Mouse (Mus musculus) gastrocnemius, postnatal 10 days (tissue): ENCODE measurements around the gene Sik2. TPM values are rescaled to one million over a fixed set of nuclear protein-coding genes. Genes with fewer than 3 reads are reported as not detected.
A peak's percentile ranks its signal among the peaks of the same experiment; 100 is the strongest.

Experiments
- DNase-seq: peaks from one replicate; pipeline ENCODE4 v3.0.0; 2021; ENCODE audit warnings: mixed read lengths
- total RNA-seq, 2 experiments: library from RNA; stranded (reverse); gene quantifications; 2 replicates each; pipeline ENCODE4 v1.2.3; 2021

The Sik2 gene
- total RNA-seq, 2 experiments from 2014 or later, result 15.4 to 16.6 TPM

DNA sequence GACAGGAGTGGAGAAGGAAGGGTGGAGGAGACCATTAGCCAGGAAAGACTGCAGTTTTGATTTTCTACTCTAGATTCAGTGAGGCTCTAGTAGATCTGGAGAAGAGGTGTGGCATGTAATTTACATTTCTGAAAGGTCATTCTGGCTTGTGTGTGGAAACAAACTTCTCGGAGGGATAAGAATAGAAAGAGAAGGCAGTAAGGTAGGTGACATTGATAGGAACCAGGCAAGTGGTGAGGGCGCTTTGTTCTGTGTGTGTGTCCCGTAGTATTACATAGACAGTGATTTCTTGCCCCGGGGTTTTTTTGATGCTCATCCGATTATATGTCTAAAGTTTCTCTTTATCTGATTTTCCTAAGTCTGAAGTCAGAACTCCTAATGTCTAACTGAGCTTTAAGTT is 144.0 kb downstream of the Sik2 start:
- no peak for DNase-seq

DNA sequence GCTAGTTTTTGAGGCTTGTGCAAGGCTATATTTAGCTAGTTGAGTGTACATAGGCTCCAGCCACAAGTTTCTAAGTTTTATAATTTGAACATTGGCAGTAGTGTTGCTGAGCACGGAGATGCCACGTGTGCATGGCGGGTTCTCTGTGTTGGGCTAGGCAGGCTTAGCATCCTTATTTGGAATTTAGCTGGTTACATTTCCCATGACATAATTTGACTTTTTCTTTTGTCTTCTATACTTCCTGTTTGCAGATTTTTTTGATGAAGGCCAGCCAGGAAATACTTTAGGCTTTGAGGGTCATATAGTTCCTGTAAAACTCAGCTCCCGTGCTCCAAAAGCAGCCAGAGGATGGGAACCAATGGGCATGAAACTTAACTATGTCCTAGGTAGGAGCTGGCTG is 145.0 kb downstream of the Sik2 start:
- no peak for DNase-seq

DNA sequence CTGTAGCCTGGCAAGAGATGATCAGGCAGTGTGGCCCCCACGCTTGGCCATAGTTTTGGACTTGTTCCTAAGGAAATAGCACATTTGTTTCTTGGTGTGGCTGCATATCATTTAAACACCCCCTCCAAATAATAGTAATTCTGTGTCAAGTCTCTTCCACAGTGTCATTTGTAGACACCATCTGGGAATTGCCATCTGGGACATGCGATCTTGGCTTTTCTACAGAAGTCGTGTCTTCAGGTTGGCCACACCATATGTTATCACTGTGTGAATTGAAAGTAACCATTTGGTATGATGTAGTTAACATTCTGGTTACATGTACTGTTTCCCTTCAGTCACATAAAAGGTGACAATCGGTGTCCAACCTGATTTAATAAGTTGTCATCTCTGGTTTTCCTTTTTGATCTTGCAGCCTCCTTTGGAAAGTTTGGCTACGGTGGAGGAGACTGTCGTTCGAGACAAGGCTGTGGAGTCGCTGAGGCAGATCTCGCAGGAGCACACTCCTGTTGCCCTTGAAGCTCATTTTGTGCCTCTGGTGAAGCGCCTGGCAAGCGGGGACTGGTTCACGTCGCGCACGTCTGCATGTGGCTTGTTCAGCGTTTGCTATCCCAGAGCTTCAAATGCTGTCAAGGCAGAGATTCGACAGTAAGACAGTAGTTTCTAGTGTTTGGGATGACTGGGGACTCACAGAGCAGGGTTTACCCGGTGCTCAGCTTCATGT is 147.6 kb downstream of the Sik2 start:
- DNase-seq, result no peak

DNA sequence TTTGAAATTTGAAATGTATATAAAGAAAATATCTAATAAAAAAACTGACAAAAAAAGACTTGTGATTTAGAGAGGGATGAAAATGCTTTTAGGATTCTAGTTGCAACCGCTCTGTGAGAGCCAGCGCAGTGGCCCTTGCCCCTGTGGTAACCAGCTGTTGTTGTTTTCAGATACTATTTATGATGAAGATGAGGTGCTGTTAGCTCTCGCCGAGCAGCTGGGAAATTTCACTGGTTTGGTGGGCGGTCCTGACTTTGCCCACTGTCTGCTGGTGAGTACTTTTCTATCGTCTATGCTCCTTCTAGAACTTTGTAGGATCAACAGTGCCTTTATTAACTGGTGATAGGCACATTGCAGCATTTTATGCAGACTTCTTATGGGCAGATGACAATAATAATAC is 150.2 kb downstream of the Sik2 start:
- no peak for DNase-seq

DNA sequence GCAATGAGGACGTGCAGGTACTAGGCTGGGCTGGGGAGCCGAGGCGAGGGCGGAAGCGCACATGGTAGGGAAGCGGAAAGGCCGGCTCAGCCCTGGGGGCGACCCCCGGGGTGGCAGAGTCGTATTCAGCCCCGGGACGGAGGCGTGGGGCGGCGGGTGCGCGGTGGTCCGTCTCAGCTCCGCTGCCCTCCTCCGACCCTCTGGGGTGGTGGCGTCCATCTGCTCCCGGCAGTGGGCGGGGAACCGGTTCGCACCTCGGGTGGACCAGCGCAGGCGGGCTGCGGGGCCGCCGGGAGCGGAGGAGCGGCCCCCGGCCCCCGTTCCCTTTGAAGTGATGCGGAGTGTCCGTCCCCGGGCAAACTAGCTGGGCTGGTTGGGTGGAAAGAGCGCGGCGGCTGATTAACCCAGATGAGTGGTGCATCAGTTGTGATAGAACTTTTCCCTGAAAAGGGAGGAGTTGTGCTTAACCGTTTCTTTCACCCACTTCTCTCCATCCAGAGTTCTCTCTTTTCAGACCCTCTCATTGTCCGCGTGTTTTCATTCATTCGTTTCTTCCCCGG is 151.7 kb downstream of the Sik2 start:
- DNase-seq, result peak; percentile 56

DNA sequence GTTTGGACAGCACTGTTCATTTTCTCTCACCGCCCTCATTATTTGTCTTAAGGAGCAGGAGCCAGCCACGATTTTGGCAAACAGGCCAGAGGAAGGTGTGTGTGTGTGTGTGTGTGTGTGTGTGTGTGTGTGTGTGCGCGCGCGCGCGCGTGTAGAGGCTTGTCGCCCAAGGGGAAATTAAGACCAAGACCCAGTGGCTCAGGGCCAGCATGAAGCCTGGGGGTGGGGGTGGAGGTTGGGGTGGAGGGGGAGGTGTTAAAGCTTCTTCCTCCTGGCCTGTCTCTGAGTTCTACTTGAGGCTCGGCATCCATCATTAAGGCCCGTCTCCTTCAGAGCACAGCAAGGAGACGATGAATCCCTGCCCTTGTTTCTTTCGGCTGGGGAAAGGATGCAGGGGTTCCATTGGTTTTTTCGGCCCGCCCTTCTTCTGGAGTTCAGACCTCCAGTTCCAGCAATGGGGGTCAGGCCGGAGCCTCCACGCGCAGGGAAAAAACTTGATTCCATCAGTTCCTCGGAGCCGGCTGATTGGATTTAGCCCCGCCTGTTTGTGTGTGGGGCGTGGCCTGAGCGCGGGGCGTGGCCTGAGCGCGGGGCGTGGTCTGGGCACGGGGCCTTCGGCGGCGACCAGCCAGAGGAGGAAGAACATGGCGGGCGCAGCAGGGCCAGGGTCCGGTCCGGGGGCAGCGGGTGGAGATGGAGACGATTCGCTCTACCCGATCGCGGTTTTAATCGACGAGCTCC is 152.4 kb downstream of the Sik2 start:
- DNase-seq, result peak; percentile 94

DNA sequence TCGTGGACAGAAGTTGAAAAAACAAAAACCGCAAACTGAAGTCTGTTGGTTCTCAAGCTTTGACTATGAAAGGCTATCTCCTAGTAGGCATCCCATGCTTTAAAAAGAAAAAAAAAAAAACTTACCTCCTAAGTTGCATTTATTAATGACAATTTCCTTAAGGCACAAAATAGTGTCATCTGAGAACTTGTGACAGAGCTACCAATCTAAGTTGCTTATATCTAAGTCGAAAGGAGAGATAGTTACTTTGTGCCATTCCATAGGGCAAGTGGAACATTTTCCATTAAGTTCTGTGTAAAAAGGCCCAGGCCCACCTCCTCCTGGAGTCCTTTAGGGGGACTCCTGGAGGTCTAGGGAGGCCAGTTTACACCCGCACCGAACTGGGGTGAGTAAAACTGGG is 153.1 kb downstream of the Sik2 start:
- no peak for DNase-seq

DNA sequence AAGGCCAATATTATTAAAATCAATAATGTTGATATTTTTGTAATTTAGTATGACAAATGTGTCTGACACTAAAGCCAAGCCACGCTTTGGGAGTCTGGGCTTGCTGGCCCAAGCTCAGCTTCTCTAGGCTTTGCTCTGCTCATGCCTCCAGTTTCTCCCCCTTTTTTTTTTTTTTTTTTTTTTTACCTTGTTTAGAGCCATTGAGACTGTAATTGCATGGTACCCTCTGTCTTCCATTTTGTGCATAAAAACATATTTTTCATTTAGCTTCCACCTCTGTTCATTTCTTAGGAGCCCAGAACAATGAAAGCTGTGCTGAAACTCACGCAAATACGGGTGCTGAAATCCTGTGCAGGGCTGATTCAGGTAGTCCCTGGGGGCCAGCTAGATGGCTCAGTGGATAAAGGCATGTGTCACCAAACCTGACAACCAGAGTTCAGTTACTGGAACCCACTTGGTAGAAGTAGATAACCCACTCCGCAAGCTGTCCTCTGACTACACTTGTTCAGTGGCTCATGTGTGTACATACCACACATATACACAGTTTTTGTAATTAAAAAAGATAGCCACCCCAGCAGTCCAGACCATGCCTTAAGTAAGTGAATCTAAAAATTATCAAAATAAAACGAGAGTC is 153.6 kb downstream of the Sik2 start:
- no peak for DNase-seq

DNA sequence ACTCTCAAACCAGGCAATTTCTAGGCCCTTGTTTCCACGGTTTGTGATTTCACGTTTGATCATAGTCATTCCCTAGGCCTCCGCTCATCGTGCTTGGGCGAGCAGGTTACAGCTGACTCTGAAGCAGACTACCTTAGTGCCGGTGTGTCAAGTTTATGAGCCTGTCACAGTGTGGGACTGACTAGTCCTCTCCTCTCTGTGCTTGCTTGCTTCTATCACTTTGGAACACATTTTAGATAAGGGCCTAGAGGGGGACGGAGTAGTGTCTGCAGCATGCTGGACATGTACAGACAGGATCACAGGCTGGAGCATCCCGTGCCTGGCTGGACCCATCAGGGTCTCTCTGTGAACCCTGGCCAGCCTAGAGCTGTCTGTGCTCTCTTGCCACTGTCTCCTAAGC is 154.5 kb downstream of the Sik2 start:
- no peak for DNase-seq

DNA sequence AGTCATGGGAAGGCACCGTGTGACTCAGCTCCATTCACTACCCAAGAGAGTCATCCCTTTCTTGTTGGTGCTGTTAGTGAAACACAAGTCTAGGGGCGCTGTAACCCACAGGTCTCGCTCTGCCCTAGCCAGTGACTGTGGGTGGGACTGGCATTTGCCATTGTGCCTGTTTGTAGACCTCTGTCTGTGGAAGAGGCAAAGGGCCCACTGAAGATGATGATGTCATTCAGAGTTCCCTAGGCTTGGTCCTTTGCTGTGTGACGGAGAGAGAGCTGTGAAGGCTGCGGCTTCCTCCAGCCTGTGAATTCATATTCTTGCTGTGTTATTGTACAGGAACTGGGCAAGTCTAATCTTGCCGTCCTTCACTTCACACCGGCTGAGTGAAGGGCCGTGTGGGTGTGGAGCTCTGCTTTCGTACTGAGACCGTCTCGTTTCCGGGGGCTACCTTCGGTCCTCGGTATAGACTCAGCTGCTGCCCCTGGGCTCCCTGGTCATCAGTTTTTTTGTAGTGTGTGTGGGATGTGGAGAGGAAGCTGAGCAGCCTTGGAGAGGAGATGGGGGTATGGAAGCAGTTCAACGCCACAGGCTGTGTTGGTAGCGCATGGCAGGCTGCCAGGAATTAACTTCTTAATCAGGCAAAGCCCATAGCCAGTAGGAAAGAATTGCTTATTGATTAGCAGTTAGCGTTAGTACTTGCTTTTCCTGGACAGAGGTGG is 156.1 kb downstream of the Sik2 start:
- no peak for DNase-seq

DNA sequence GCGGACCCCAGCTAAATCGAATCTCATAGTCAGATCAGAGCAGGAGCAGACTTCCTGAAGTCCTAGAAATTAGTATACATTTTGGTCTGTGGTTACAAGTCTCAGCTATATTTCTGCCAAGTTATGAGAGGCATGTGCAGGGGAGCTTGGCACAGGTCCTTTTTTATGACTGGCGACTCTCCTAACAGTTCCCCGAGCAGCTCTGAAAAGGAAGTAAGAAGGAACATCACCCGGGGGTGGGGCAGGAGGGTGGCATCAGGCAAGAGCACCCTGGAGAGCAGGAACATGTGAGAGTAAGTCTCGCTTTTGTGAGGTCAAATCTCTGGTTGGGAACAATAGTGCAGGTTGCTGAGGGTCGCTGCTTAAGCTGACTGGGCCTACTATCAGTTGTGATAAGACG is 158.2 kb downstream of the Sik2 start:
- no peak for DNase-seq

DNA sequence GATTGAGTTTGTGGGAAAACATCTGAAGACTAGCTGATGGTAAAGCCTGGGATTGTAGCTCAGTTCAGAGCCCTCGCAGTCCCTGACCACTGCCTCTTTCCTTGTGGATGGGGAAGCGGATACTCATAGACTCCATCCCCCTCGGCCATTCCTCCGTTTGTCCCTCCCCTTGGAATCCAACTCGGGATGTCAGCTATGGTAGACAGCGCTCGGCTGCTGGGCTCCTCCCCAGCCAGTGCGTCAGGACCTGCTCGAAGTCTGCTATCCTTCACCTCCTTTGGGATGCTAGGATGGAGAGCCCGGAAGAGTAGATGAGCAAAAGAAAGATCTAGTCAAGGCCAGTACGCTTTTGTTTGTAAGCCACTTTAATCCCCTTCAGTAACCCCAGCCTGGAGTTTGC is 158.6 kb downstream of the Sik2 start:
- no peak for DNase-seq

DNA sequence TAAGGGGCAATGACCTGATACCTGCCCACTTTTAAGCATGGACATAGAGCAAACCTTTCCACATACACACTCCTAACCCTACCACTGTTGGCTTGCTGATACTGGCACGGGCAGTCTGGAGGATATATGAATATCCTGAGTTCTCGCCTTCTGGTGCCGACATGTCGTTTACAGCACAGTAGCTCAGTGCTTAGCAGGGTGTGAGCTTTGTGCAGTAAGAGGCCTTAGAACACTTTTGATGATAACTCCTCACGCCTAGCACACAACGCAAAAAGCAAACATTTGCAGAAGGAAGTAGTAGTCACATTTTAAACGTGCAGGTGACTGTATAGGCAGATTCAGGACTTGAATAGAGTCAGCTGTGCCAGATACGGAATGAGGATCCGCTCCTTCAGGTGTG is 159.1 kb downstream of the Sik2 start:
- DNase-seq, result no peak

DNA sequence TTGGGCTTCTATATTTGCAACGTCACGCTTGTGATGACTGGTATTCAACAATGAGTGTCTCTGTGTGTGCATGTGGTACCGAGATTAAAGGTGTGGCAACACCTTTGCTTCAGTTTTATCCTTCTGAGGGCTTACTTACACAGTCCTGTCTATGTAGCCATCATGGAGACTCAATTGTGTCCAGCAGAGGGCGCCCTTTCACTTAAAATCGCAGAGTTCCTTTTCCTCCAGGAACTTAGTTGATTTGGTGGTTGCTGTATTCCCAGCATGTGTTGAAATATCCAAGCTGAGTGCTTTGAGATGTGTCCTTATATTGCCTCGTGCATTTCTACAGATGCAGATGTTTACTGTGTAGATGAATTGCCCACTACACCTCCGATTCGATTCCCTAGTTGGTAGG is 159.6 kb downstream of the Sik2 start:
- peak; percentile 95 for DNase-seq

DNA sequence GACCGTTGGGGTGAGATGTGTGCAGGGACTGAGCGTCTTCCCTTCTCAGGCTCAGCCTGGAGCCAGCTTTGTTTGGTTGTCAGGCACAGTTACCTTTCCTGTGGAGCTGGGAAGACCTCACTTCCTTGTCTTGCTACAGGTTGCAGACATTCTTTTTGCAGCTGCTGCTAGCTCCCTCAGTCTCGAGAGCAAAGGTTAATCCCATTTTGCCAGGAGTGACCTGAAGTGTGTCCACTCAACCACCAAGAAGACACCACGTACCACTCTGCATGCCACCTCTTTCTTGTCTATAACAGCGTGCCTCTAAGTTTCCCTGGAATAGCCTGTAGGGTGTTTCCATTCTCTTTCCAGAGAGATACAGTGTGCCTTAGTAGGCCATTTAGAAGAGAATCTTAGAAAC is 160.1 kb downstream of the Sik2 start:
- no peak for DNase-seq

DNA sequence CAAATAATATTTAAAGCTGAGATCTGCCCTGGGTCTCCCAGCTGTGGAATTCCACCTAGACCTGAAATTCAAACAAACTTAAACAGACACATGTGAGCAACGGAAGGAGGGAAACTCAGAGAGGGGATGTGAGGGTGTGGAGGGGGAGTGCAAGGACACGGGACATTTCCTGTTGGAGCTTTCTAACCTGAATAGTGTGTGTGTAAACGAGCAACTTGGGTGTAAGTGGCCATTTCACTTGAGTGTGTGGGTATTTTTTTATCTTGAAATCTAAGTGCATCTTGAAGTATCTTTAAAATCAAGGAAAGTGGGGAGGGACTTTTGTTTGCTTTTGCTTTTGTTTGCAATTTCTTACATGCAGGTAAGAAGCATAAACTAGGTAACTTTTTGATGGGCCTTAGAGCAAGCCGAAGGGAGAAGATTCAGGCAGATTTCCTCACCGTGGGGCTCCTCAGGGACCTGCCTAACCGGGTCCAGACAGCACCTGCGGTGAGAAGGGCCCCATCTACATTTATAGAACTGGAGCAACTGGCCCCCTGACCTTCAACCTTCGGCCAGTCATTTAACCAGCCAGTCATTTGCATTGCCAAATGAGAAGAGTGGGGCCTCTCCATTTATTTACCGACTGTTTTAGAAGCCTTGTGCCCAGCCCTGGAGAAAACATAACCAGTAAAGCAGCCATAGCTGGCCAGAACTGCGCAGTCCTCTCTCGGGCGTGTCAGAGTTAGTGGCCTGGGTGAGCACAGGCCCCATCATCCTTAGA is 161.1 kb downstream of the Sik2 start:
- no peak for DNase-seq

DNA sequence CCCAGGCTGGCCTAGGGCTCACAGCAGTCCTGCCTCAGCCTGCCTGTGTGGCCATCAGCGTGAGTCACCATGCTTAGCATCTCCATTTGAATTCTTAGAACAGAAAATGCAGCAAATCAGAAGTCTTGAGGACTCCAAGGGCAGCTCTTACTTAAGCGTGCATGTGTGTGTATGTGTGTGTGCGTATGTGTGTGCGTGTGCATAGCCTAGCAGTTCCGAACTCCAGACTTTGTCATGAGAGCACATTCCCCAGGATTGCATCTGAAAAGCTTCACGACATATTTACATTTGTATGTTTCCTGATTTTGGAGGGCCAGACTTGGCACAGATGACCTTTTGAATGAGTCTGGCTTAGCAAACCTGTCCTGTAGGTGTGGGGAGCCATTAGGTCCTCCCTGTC is 161.7 kb downstream of the Sik2 start:
- no peak for DNase-seq

DNA sequence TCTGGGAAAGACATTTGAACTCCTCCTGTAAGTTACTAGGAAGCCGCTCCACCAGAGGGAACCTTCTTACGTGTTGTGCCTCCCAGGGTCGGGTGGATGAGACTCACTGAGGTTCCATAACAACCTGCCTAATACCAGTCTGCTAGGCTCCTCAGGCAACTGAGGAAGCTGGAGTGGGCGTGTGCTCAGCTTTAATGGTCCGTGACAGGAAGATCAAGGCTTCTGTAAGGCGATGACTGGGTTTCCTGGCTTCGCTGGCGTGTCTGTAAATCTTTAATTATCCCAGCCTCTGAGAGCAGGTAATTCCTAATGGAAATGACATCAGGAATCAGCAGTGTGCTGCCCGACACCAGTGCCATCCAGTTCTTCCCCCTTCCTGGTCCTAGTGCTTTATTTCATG is 163.3 kb downstream of the Sik2 start:
- DNase-seq, result no peak

DNA sequence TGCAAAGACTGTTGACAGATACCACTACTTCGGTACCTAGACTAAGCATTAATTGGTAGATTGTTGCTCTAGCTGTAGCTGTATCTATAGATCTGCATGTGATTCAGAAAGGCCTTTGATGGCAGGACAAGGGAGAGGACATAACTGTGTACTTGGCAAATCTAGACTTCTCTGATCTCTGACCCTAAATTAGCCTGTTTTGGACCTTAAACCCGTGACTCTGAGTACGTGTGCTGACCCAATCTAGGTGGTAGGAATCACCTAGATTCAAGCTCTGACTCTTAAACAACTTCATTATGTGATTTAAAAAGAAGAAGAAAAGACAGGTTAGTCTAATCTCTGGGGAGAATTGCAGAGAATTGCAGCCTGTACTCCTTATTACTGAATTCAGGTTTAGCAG is 163.8 kb downstream of the Sik2 start, which contains the start of gene Ppp2r1b:
TSS of gene Ppp2r1b (plus strand) at position 221 of the 400 bp plus-strand sequence.
- DNase-seq, result no peak
